Mouse (Mus musculus) B cell, adult (primary cell): Measurements from ENCODE around the gene Serpina1a. TPM values are rescaled to one million over a fixed set of nuclear protein-coding genes. Genes with fewer than 3 reads are reported as not detected.

Experiments used
- total RNA-seq: library from RNA; stranded (reverse); gene quantifications from 4 replicates; pipeline ENCODE4 v1.2.4, GENCODE M21; 2023; ENCODE audit not compliant: inconsistent age

Gene Serpina1a
- not detected in 4 replicates for total RNA-seq

DNA sequence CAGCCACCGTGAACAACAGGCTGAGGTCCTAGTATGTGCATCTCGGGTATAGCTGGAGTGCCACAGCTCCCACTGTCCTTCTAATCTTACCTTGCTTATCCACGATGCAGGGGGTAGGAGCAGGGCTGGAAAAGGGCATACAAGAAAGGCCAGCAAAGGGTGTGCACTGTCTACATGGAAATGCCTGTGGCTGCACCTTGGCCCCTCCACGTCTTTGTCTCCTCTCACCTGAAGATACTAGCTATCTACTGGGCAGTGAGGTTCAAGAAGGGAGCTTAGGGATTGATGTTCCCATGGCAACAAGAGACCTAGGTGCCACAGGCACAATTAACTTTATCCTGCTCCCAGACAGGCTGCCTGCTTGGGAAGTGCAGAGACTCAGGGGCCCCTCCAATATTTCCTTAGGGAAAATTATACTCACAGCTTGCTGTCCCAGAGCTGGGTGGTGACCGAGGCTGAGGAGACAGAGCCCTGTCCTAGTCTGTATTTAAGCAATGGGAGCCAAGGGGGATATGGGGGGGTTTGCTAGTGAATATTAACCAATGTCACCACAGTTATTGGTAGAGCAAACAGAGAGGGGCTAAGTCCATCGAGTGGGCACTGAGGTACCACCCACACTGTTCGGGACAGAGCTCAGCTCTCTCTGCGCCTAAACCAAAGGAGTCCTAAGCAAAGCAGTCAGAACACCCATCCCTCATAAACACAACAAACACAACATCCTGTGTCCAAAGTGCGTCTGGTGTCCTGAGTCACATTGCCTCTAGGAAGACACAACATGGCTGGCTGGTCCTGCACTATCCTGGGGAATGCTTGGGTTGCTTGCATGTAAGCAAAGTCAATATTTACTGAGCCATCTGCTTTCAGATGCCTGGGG lies at the start of gene Serpina1a:
Gene Serpina1a, minus strand, starts transcription at position 462 of the 874 bp plus-strand sequence.

GRCm38 (mm10) chr12:103904837-103905340 lies 41.5 kb upstream of the Serpina1a start, which contains the start of gene Serpina1c:
Serpina1c (minus strand) TSS chr12:103904887.

DNA sequence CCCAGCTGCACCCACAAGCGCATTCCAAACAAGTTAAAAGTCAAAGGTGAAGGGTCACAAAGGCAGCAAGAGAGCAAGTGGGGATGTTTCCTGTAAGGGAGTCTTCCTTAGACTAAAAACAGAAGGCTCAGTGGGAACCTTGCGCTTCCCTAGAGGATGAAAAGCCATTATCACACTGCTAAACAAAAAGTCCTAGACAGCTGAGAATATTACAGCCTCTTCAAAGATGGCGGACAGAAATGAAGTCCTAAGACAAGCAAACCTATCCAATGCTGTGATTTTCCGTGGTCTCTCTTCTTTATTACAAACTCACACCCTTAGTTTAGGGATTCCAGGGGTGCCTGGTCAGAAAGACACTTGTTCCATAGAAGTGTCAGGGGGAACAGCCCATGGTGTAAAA lies 33.1 kb downstream of the Serpina1a start, which contains the start of gene Serpina1b:
Gene Serpina1b, minus strand, starts transcription at position 101 of the 400 bp plus-strand sequence.

Other genes starting within 250 kb of the Serpina1a start
- gene Serpina10, start 232.1 kb downstream of the Serpina1a start, total RNA-seq, result not detected in 4 replicates
- gene Serpina6, start 206.3 kb downstream of the Serpina1a start, total RNA-seq, result not detected in 4 replicates
- not detected in 4 replicates for gene Serpina16, start 187.4 kb downstream of the Serpina1a start, total RNA-seq
- not detected in 4 replicates for gene Serpina1f, start 168.0 kb downstream of the Serpina1a start, total RNA-seq
- gene Serpina1d, start 90.0 kb downstream of the Serpina1a start, total RNA-seq, result not detected in 4 replicates
- not detected in 4 replicates for gene Serpina1b, start 33.2 kb downstream of the Serpina1a start, total RNA-seq
- gene Serpina1c, start 41.3 kb upstream of the Serpina1a start, total RNA-seq, result not detected in 4 replicates
- gene Serpina1e, start 95.4 kb upstream of the Serpina1a start, total RNA-seq, result not detected in 4 replicates
- gene Serpina11, start 126.4 kb upstream of the Serpina1a start, total RNA-seq, result not detected in 4 replicates
- gene Serpina9, start 150.2 kb upstream of the Serpina1a start, total RNA-seq, result not detected in 4 replicates
- not detected in 4 replicates for gene Serpina12, start 180.9 kb upstream of the Serpina1a start, total RNA-seq
- not detected in 4 replicates for gene Serpina5, start 237.6 kb upstream of the Serpina1a start, total RNA-seq
- gene Serpina3a, start 249.2 kb upstream of the Serpina1a start, total RNA-seq, result not detected in 4 replicates